Mouse (Mus musculus) myocyte (in vitro differentiated cells): ENCODE measurements at regions not wholly inside any gene's neighbourhood (a gene's known extent, or its start where the extent isn't known, plus 50 kb on each side); places are given as distances from the start of the nearest gene placed in this dataset.

Experiments used
- MAX ChIP-seq: IDR thresholded peaks from one replicate; pipeline ENCODE4 v1.6.1; 2011; ENCODE audit warnings: low read depth, mild to moderate bottlenecking, control low read depth
- MYOG ChIP-seq, 3 experiments: IDR thresholded peaks; one replicate each; pipeline ENCODE4 v1.6.1; 2011; ENCODE audit warnings: control low read depth in 2 of 3, low read depth in 2 of 3, mild to moderate bottlenecking in 2 of 3; ENCODE audit not compliant: insufficient read length in 2 of 3, control insufficient read depth in 1 of 3, insufficient read depth in 1 of 3
- POLR2A ChIP-seq: IDR thresholded peaks from one replicate; pipeline ENCODE4 v1.6.1; 2011; ENCODE audit warnings: low read depth, mild to moderate bottlenecking, control low read depth, moderate library complexity; ENCODE audit not compliant: insufficient read length
- REST ChIP-seq: IDR thresholded peaks from one replicate; pipeline ENCODE4 v1.6.1; 2011; ENCODE audit warnings: mild to moderate bottlenecking, control low read depth, moderate library complexity; ENCODE audit not compliant: insufficient read depth, insufficient read length
- TCF12 ChIP-seq: IDR thresholded peaks from one replicate; pipeline ENCODE4 v1.6.1; 2011; ENCODE audit warnings: mild to moderate bottlenecking, control low read depth; ENCODE audit not compliant: poor library complexity, insufficient read depth, severe bottlenecking
- TCF3 ChIP-seq: IDR thresholded peaks from one replicate; pipeline ENCODE4 v1.6.1; 2011; ENCODE audit warnings: low read depth, control low read depth; ENCODE audit not compliant: insufficient read length
- USF1 ChIP-seq: IDR thresholded peaks from one replicate; pipeline ENCODE4 v1.6.1; 2011; ENCODE audit warnings: low read depth, mild to moderate bottlenecking, control low read depth, moderate library complexity

DNA sequence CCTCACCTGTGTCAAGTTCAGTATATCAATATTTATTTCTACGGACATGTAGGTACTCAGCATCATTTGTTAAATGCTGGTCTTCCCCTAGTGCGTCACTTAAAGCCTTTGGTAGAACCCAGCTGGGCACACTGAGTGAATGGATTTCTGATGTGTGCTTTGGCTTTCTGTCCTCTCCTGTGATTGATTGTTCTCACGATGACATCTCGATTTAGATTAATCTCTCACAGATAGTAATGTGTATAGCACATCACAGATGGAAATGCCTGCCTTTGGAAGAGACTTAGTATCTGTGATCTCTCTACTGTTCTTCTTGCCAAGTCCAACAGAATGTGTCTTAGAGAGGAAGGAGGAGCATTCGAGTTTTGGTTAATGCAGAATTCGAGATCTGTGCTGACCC lies 175.0 kb upstream of the Wdfy3 start:
- TF ChIP-seq REST (no peak), POLR2A (no peak), USF1 (no peak), MYOG (IDR thresholded peaks at IDR 0.05; ENCODE audit: control insufficient read depth in 1 of 3, insufficient read depth in 1 of 3, insufficient read length in 2 of 3, low read depth in 2 of 3) (no peak), TCF3 (no peak), TCF12 (no peak), MAX (no peak)
